Mouse (Mus musculus): ENCODE measurements at regions not wholly inside any gene's neighbourhood (a gene's known extent, or its start where the extent isn't known, plus 50 kb on each side); places are given as distances from the start of the nearest gene placed in this dataset.

- no peak for DNase-seq
Observed at GRCm38 (mm10) chr16:55636667-55637450, 201.8 kb downstream of the Nfkbiz start.

DNA sequence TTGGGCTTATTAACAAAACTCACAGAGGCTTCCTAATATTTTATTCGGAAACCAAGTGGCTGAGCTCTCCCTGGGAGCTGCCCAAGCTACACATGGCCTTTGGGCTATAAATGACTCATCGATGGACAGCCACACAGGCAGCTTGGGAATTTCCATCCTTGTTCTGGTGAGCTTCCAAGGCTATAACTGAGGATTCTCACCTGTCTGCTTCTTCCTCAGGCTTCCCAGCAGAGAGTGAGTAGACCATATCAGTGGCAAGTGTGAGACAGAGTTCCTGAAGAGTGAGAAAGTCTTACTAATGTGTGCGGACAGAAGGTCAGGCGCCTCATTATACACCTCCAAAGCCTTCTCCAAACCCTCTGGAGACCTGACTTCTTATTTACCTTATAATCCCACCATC lies 202.5 kb downstream of the Nfkbiz start:
- no peak for DNase-seq

DNA sequence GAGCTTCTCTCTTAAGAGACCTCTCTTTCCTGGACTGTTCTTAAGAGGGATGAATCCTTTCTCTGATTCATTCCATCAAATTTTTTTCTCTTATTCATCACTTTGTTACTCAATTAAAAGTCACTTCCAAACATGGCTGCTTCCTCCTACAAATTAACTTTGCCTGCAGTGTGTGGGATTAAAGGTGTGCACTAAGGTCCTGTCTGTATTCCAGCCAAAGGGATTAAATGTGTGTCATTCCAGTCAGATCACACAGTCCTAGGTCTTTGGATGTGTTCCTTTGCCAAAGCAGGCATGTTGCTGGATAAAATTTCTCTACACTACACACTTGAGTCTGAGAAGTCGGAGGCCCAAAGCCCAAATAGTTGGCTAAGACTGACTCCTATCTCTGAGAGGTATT lies 204.0 kb downstream of the Nfkbiz start:
- DNase-seq: no peak

- no peak for DNase-seq
Observed at GRCm38 (mm10) chr16:55632220-55632619, 206.5 kb downstream of the Nfkbiz start.

DNA sequence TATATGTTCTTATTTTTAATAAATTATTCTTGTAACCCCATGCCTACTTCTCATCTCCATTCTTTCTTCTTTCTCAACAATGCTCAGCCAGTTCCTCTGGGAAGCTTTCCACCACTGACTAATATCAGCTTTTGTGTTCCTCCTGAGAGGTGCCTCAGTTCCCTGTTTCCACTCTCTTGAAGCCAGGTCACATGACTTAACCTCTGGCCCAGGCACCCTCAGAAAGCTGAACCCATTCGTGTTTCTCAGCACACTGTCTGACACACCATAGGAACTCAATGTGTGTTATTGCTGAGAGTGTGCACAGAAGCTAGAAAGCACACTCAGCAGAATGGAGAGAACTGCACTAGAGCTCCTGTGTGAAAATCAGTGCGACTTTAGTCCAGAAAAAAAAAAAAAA lies 207.1 kb downstream of the Nfkbiz start:
- no peak for DNase-seq

- no peak for DNase-seq
Observed at GRCm38 (mm10) chr16:55631048-55631447, 207.7 kb downstream of the Nfkbiz start.

GRCm38 (mm10) chr16:55627531-55627930 lies 211.2 kb downstream of the Nfkbiz start:
- no peak for DNase-seq

DNA sequence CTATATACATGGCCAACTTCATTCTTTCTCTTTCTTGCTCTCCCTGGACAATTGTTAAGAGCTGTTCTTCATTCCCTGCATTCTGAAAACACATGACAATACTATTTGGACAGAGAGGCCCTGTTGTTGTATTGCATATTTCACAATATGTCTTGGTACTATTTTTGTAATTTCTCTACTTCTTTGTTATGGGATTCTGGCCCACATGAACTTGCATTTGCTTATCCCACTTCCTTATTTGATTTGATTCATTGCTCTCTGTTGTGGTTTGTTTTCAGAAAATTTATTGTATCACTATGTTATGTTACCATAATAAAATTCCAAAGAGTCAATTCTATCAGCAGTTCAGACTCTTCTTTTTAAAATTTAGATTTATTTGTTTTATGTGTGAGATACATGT lies 215.3 kb downstream of the Nfkbiz start:
- no peak for DNase-seq

- DNase-seq: no peak
Observed at GRCm38 (mm10) chr16:55619731-55620130, 219.0 kb downstream of the Nfkbiz start.

- DNase-seq: no peak
Observed at GRCm38 (mm10) chr16:55617958-55618357, 220.7 kb downstream of the Nfkbiz start.

DNA sequence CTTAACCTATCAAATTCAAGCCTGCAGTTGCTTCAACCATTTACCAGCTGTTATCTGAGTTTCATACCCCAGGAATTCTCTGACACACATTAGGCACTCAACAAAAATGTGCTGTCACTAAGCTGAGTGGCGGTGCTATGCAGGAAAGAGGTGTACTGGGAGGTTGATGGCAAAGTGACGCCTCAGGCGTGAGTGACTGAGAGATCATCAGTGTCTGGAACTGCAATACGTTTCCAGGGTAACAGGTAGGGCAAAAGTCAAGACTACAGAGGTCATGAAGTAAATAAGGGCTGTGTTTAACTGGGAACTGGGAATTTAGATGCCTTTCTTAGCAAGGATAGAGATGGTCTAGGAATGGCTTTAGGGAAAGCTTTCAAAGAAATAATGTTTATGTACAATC lies 221.2 kb downstream of the Nfkbiz start:
- no peak for DNase-seq

GRCm38 (mm10) chr16:55616408-55617120 lies 222.1 kb downstream of the Nfkbiz start:
- no peak for DNase-seq

- DNase-seq: no peak
Observed at GRCm38 (mm10) chr16:55612873-55613272, 225.8 kb downstream of the Nfkbiz start.

- no peak for DNase-seq
Observed at GRCm38 (mm10) chr16:55612001-55612400, 226.7 kb downstream of the Nfkbiz start.

- DNase-seq: no peak
Observed at GRCm38 (mm10) chr16:55611172-55611571, 227.5 kb downstream of the Nfkbiz start.

- no peak for DNase-seq
Observed at GRCm38 (mm10) chr16:55608361-55608760, 230.3 kb downstream of the Nfkbiz start.

DNA sequence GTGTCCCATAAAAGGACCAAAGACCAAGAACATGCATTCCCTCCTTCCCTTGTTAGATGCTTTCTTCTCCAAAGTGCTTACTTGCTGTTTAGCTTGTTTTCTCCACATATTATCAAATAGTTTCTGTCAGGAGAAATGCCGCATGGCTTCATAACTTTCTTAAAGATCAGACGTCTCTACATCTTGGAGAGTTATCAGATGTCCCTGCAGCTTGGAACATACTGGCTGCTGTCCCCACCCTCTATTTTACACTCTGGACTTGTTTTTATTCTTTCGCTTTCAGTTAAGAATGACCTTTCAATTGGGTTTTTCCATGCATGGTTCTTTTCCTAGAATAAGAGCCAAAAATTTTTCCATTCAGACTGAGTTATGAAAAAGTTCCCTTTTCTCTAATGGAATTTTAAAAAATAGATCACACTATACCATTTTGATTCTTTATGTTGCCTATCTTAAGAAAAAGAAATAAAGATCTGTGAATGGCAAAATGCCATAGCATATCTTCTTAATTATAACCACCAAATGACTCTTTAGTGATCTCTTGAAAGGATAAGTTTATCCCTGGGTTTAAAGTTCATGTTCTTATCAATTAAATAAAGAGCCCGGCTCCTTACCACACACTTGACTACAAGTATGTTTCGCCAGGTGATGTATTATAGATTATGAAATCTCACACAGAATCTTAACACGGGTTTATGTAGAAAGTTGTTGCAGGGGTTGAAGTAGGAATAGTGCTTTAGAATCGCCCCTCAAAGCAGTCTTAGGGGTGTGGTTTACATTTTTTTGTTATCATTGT lies 232.1 kb downstream of the Nfkbiz start:
- no peak for DNase-seq

- DNase-seq: no peak
Observed at GRCm38 (mm10) chr16:55603611-55604010, 235.1 kb downstream of the Nfkbiz start.

GRCm38 (mm10) chr16:55589382-55589956 lies 249.2 kb downstream of the Nfkbiz start:
- DNase-seq: no peak

GRCm38 (mm10) chr16:55587138-55587537 lies 251.6 kb downstream of the Nfkbiz start:
- DNase-seq: no peak

- DNase-seq: no peak
Observed at GRCm38 (mm10) chr16:55582906-55583305, 255.8 kb downstream of the Nfkbiz start.

DNA sequence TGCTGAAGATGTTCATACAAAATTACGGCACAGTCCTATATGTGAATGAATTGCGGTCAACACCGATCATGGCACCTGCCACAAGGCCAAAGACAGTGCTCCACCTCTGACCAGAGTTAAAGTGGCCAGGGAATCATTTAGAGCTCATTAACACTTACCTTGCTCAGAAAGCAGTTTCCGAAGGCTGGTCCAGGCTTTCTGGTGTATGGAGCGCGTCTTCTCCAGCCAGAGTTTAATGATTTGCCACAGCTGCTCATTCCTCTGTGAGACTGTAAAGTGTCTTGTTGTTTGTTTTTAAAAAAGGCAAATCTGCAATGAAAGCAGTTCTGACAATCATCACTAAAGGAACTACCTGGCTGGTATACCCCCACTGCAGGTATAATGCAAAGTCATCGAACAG lies 256.7 kb downstream of the Nfkbiz start:
- DNase-seq: no peak

GRCm38 (mm10) chr16:55580827-55581226 lies 257.9 kb downstream of the Nfkbiz start:
- DNase-seq: no peak

Data from right cerebral cortex, postnatal 25 days (tissue).